ENCODE assay signal across 10 mouse cellular contexts in genomic region chr11:63132151-63132500, GRCm38 (mm10). TPM values are rescaled to one million over a fixed set of nuclear protein-coding genes. Genes with fewer than 3 reads are reported as not detected.
DNase-seq lines count a peak whose midpoint lies in the region; ATAC-seq and TF ChIP-seq lines count a peak whose summit lies in the region.
"Had no signal": no experiment of that assay in that cellular context is flagged by ENCODE, and none has a peak within 500 bp of the region (broad histone marks: within the 10 kb centered on the region; RNA-seq: fewer than 3 reads in every experiment).

No protein-coding gene starts in this region.

- H3K27ac ChIP-seq in heart, adult 2 months: peak overlapping the region; percentile 85
- H3K27ac ChIP-seq in forebrain, embryonic 14.5 days (ENCODE audit: low read depth, low read length): no peak overlapping the region
- peak overlapping the region; percentile 38 for H3K27ac ChIP-seq in liver, embryonic 15.5 days (replicated peaks)

- intact Hi-C loops in heart, adult 2 months (cut with DNase I): loop anchor here (5.0 to 10.0 kb wide), 2 partner anchors 105 to 387 kb away; no protein-coding TSS in a partner anchor

- no peak for TF ChIP-seq POLR2A in heart, adult 2 months (IDR thresholded peaks at IDR 0.05; ENCODE audit: insufficient read depth, low read depth, low read length)

- no peak for ATAC-seq in forebrain, embryonic 14.5 days
- no peak for ATAC-seq in liver, embryonic 15.5 days (ENCODE audit: insufficient read depth)

- peak overlapping the region; percentile 74 for H3ac ChIP-seq in C2C12 (ENCODE audit: control insufficient read depth, insufficient read length, low read depth)

- no peaks in the 10 kb centered on the region for H3K9me3 ChIP-seq in forebrain, embryonic 14.5 days (replicated peaks; ENCODE audit: control insufficient read depth, low read length)
- no peaks in the 10 kb centered on the region for H3K9me3 ChIP-seq in liver, embryonic 15.5 days (replicated peaks)

- H3K4me2 ChIP-seq in forebrain, embryonic 14.5 days (ENCODE audit: low read length): peak overlapping the region; percentile 98
- peak overlapping the region; percentile 55 for H3K4me2 ChIP-seq in liver, embryonic 15.5 days

- peaks cover 10% of the 10 kb centered on the region for H3K36me3 ChIP-seq in heart, adult 2 months (ENCODE audit: control insufficient read depth, insufficient read depth, low read length)
- H3K36me3 ChIP-seq in C2C12 (ENCODE audit: control insufficient read depth, insufficient read depth): peaks cover 30% of the 10 kb centered on the region
- no peaks in the 10 kb centered on the region for H3K36me3 ChIP-seq in forebrain, embryonic 14.5 days (ENCODE audit: control insufficient read depth, insufficient read depth, low read length)
- no peaks in the 10 kb centered on the region for H3K36me3 ChIP-seq in liver, embryonic 15.5 days (replicated peaks)

- H3K27me3 ChIP-seq in heart, adult 2 months (ENCODE audit: control insufficient read depth, insufficient read depth, low read length): no peaks in the 10 kb centered on the region
- no peaks in the 10 kb centered on the region for H3K27me3 ChIP-seq in C2C12 (ENCODE audit: control insufficient read depth, insufficient read depth, insufficient read length)
- peaks cover 40% of the 10 kb centered on the region for H3K27me3 ChIP-seq in forebrain, embryonic 14.5 days (replicated peaks; ENCODE audit: control insufficient read depth, insufficient read depth, low read length)
- H3K27me3 ChIP-seq in liver, embryonic 15.5 days: peaks cover 76% of the 10 kb centered on the region

- H3K4me1 ChIP-seq in heart, adult 2 months (ENCODE audit: control insufficient read depth, insufficient read depth, low read length): peaks cover 25% of the 10 kb centered on the region
- peaks cover 15% of the 10 kb centered on the region for H3K4me1 ChIP-seq in forebrain, embryonic 14.5 days (ENCODE audit: control insufficient read depth, insufficient read depth, low read length)
- H3K4me1 ChIP-seq in liver, embryonic 15.5 days (replicated peaks): 0 out of 2 replicates have a peak, but pooled peaks cover 6% of the 10 kb centered on the region

- DNase-seq in heart, adult 2 months: no peak
- DNase-seq in heart, adult 8-10 months (ENCODE audit: low spot score): no peak
- no peak for DNase-seq in forebrain, embryonic 14.5 days (ENCODE audit: low spot score)
- no peak for DNase-seq in gastrocnemius, postnatal 25 days
- DNase-seq in urinary bladder, adult 18-20 months (ENCODE audit: low spot score in 2 of 2): no peak
- DNase-seq in cerebellum, postnatal 14 days: no peak
- DNase-seq: cerebellum, adult 9-10 months had no signal

- TF ChIP-seq CTCF in heart, adult 2 months (IDR thresholded peaks at IDR 0.05): no peak
- no peak for TF ChIP-seq CTCF in C2C12 (IDR thresholded peaks at IDR 0.05; ENCODE audit: control insufficient read depth, insufficient read depth, insufficient read length)

- H3K4me3 ChIP-seq in heart, adult 2 months: peak overlapping the region; percentile 74
- peak overlapping the region; percentile 56 for H3K4me3 ChIP-seq in C2C12 (ENCODE audit: insufficient read depth, poor library complexity, severe bottlenecking)
- H3K4me3 ChIP-seq in forebrain, embryonic 14.5 days (ENCODE audit: low read depth, low read length): peak overlapping the region; percentile 52
- H3K4me3 ChIP-seq in liver, embryonic 15.5 days (replicated peaks): peak overlapping the region; percentile 43

- WGBS in heart, adult 2 months: under 1% methylated on average over 11 of the region's 11 CpGs
- 2% methylated on average over 11 of the region's 11 CpGs for WGBS in forebrain, embryonic 14.5 days
- 3% methylated on average over 11 of the region's 11 CpGs for WGBS in liver, embryonic 15.5 days (ENCODE audit: insufficient replicate concordance)

- no peaks in the 10 kb centered on the region for H3K79me2 ChIP-seq in heart, adult 2 months (replicated peaks; ENCODE audit: control insufficient read depth, insufficient read depth, low read length)
- H3K79me2 ChIP-seq in C2C12 (ENCODE audit: control insufficient read depth, insufficient read depth): peaks cover 13% of the 10 kb centered on the region

- H3K79me3 ChIP-seq in C2C12 (ENCODE audit: low read depth): peaks cover 3% of the 10 kb centered on the region

- H3K9ac ChIP-seq in heart, adult 2 months (ENCODE audit: low read depth, low read length): peak overlapping the region; percentile 64
- peak overlapping the region; percentile 63 for H3K9ac ChIP-seq in forebrain, embryonic 14.5 days (ENCODE audit: low read length)
- no peak overlapping the region for H3K9ac ChIP-seq in liver, embryonic 15.5 days

- TF ChIP-seq EP300 in heart, adult 2 months (IDR thresholded peaks at IDR 0.05; ENCODE audit: insufficient read depth, low read depth, low read length): no peak

TF ChIP-seq in C2C12, 6 proteins besides CTCF, POLR2A, EP300 and RAD21:
- TF ChIP-seq MAX (IDR thresholded peaks at IDR 0.05) (no peak), MYOD1 (IDR thresholded peaks at IDR 0.05; ENCODE audit: control insufficient read depth, insufficient read length, low read depth) (no peak), USF1 (IDR thresholded peaks at IDR 0.05; ENCODE audit: low read depth) (no peak), CEBPB (IDR thresholded peaks at IDR 0.05; ENCODE audit: low read depth) (no peak), MYOG (IDR thresholded peaks at IDR 0.05; ENCODE audit: control insufficient read depth, extremely low read depth, insufficient read length) (no peak), FOSL1 (IDR thresholded peaks at IDR 0.05; ENCODE audit: insufficient read depth, low read length, poor library complexity, severe bottlenecking) (no peak)
TF ChIP-seq in C2C12: peak in this region for 0.

RNA-seq across cellular contexts. Expression of gene Pmp22, which starts 3.3 kb away (rescaled TPM):
- 10 to 100 TPM; 37.5 to 49.6 TPM for total RNA-seq in heart, adult 2 months (2021)
- polyA plus RNA-seq in heart, adult 2 months (2012; rRNA removed): 53.5 and 69.4 TPM in 2 replicates
- 10 to 100 TPM; 31.6 to 43.0 (median 38.9) TPM for total RNA-seq in heart, adult 8-10 months (2022)
- polyA plus RNA-seq in C2C12 (2012; fragmentation: generic; extraction: Trizol): 56.7 TPM
- polyA plus RNA-seq in forebrain, embryonic 14.5 days (2014; fragmentation: Nextera tagmentation; extraction: Ambion mirVana): 26.8 and 34.9 TPM in 2 replicates
- 18.8 and 23.4 TPM in 2 replicates for polyA plus RNA-seq in liver, embryonic 15.5 days (2015; fragmentation: Nextera tagmentation; extraction: Ambion mirVana)
- 10 to 100 TPM; 67.7 to 85.9 TPM for total RNA-seq in gastrocnemius, postnatal 25 days (2021)
- total RNA-seq: megakaryocyte progenitor cell, adult 5-6 weeks had no signal
